Mouse (Mus musculus) megakaryocyte-erythroid progenitor cell, adult 5-6 weeks (primary cell): ENCODE results near the gene 4930503B20Rik. TPM values are rescaled to one million over a fixed set of nuclear protein-coding genes. Genes with fewer than 3 reads are reported as not detected.

Experiments
- ATAC-seq: replicated peaks from 2 replicates; pipeline ENCODE4 v1.8.0; 2016; ENCODE audit warnings: mild to moderate bottlenecking, inconsistent platforms; ENCODE audit not compliant: severe bottlenecking, poor library complexity, low FRiP score, low TSS enrichment
- total RNA-seq, 2 experiments: library from RNA; stranded (forward) in 1 of 2; stranded (reverse) in 1 of 2; fragments of 200-1000, 215-1000 nt in 1 of 2; fragments of >200 nt in 1 of 2; fragmentation: Nextera tagmentation in 1 of 2; gene quantifications; 2 replicates each; pipeline ENCODE4 v1.2.3; 2014 to 2017

Gene 4930503B20Rik
- total RNA-seq (2014; fragmentation: Nextera tagmentation) (not detected in 2 replicates), total RNA-seq (2017) (not detected in 2 replicates)

GRCm38 (mm10) chr3:146651217-146651616 lies at the start of gene 4930503B20Rik:
TSS of gene 4930503B20Rik (minus strand) at chr3:146651317.
- no peak for ATAC-seq

- ATAC-seq: peak; percentile 89
These were observed 48.9 kb upstream of the 4930503B20Rik start for GRCm38 (mm10) chr3:146700051-146700450.

- peak; percentile 48 for ATAC-seq
These were observed 47.9 kb upstream of the 4930503B20Rik start for GRCm38 (mm10) chr3:146698982-146699381.

- no peak for ATAC-seq
These were observed 41.4 kb upstream of the 4930503B20Rik start for GRCm38 (mm10) chr3:146692547-146692946.

- ATAC-seq: no peak
These were observed 36.1 kb upstream of the 4930503B20Rik start for GRCm38 (mm10) chr3:146687121-146687725.

- ATAC-seq: peak; percentile 85
These were observed 35.3 kb upstream of the 4930503B20Rik start for GRCm38 (mm10) chr3:146686428-146686827.

- no peak for ATAC-seq
These were observed 33.9 kb upstream of the 4930503B20Rik start, which contains the start of gene Samd13 for GRCm38 (mm10) chr3:146684811-146685675. TSS of gene Samd13 (minus strand) at chr3:146685592.

GRCm38 (mm10) chr3:146683095-146683494 lies 32.0 kb upstream of the 4930503B20Rik start:
- no peak for ATAC-seq

GRCm38 (mm10) chr3:146682140-146682651 lies 31.1 kb upstream of the 4930503B20Rik start:
- ATAC-seq: peak; percentile 54

GRCm38 (mm10) chr3:146681696-146682095 lies 30.6 kb upstream of the 4930503B20Rik start:
- ATAC-seq: 0 out of 2 replicates have a peak, but pooled peaks have one; percentile 8

- no peak for ATAC-seq
These were observed 29.5 kb upstream of the 4930503B20Rik start for GRCm38 (mm10) chr3:146680625-146681024.

GRCm38 (mm10) chr3:146679646-146680045 lies 28.5 kb upstream of the 4930503B20Rik start:
- ATAC-seq: no peak

- no peak for ATAC-seq
These were observed 25.1 kb upstream of the 4930503B20Rik start for GRCm38 (mm10) chr3:146676193-146676592.

GRCm38 (mm10) chr3:146675101-146675500 lies 24.0 kb upstream of the 4930503B20Rik start:
- no peak for ATAC-seq

- no peak for ATAC-seq
These were observed 20.0 kb upstream of the 4930503B20Rik start for GRCm38 (mm10) chr3:146671121-146671520.

- no peak for ATAC-seq
These were observed 10.8 kb upstream of the 4930503B20Rik start for GRCm38 (mm10) chr3:146661907-146662306.

- ATAC-seq: no peak
These were observed 9.9 kb upstream of the 4930503B20Rik start for GRCm38 (mm10) chr3:146661001-146661400.

GRCm38 (mm10) chr3:146659321-146659720 lies 8.2 kb upstream of the 4930503B20Rik start:
- ATAC-seq: no peak

GRCm38 (mm10) chr3:146658061-146658639 lies 7.0 kb upstream of the 4930503B20Rik start:
- ATAC-seq: no peak

- ATAC-seq: no peak
These were observed 6.3 kb upstream of the 4930503B20Rik start for GRCm38 (mm10) chr3:146657433-146657832.
